Mouse (Mus musculus) heart, postnatal 0 days (tissue): Measurements from ENCODE around the gene Rabgap1l.

Experiments used
- CTCF ChIP-seq: IDR thresholded peaks from 2 replicates; pipeline ENCODE4 v1.5.1; 2016; ENCODE audit warnings: antibody characterized with exemption, control low read depth, low read depth
- EP300 ChIP-seq: IDR thresholded peaks from 2 replicates; pipeline ENCODE4 v1.6.1; 2016; ENCODE audit warnings: antibody characterized with exemption, low read depth

- TF ChIP-seq EP300 (no peak), CTCF (no peak)
These were observed 511.5 kb downstream of the Rabgap1l start for GRCm38 (mm10) chr1:160281337-160282084.
